Mouse (Mus musculus) limb, embryonic 10.5 days (tissue): ENCODE data around the gene Mybph. TPM values are rescaled to one million over a fixed set of nuclear protein-coding genes. Genes with fewer than 3 reads are reported as not detected.
A peak's percentile ranks its signal among the peaks of the same experiment; 100 is the strongest.

Experiments
- DNase-seq: peaks from one replicate; pipeline ENCODE4 v3.0.0-alpha.2; 2017; ENCODE audit warnings: low spot score
- H3K27ac ChIP-seq: fragments of 300-500 bp; sonication (generic); 2 replicates; pipeline ENCODE4 v1.5.1; 2016; ENCODE audit warnings: mild to moderate bottlenecking
- H3K27me3 ChIP-seq: fragments of 300-500 bp; sonication (generic); 2 replicates; pipeline ENCODE4 v1.6.1; 2016; ENCODE audit warnings: low read depth, mild to moderate bottlenecking; ENCODE audit not compliant: poor library complexity, severe bottlenecking
- H3K36me3 ChIP-seq: fragments of 300-500 bp; sonication (generic); 2 replicates; pipeline ENCODE4 v1.6.1; 2016; ENCODE audit warnings: mild to moderate bottlenecking, moderate library complexity
- H3K4me1 ChIP-seq: fragments of 300-500 bp; sonication (generic); 2 replicates; pipeline ENCODE4 v1.6.1; 2016
- H3K4me3 ChIP-seq: fragments of 300-500 bp; sonication (generic); 2 replicates; pipeline ENCODE4 v1.5.1; 2016; ENCODE audit warnings: mild to moderate bottlenecking, moderate library complexity
- H3K9me3 ChIP-seq: fragments of 300-500 bp; sonication (generic); replicated peaks from 2 replicates; pipeline ENCODE4 v1.6.1; 2016; ENCODE audit warnings: mild to moderate bottlenecking
- WGBS: fragments of 180-500 bp; shearing (Covaris S2); methylation state at CpG from one replicate; pipeline ENCODE4 v1.1.7; 2016; 5-methylcytosine and 5-hydroxymethylcytosine counted together
- polyA plus RNA-seq: library from polyadenylated mRNA; unstranded; fragments of >200 nt; fragmentation: Nextera tagmentation; extraction: Ambion mirVana; gene quantifications from 2 replicates; pipeline ENCODE4 v1.2.1, GENCODE M21; 2016

Mybph gene
- polyA plus RNA-seq, 1 experiment from 2014 or later, result 0.98 TPM

GRCm38 (mm10) chr1:134221172-134221571, 27.9 kb downstream of the Mybph start:
- no peaks in the 10 kb centered on the region for H3K27me3 ChIP-seq
- DNase-seq, result no peak
- H3K4me1 ChIP-seq, result peaks cover 6% of the 10 kb centered on the region; the same call in 1 of the 2 replicates
- H3K27ac ChIP-seq, result no peak overlapping the region
- no peaks in the 10 kb centered on the region for H3K36me3 ChIP-seq
- no peak overlapping the region for H3K4me3 ChIP-seq
- H3K9me3 ChIP-seq, result no peaks in the 10 kb centered on the region
- 92% methylated on average over 1 of the region's 1 CpGs for WGBS

DNA sequence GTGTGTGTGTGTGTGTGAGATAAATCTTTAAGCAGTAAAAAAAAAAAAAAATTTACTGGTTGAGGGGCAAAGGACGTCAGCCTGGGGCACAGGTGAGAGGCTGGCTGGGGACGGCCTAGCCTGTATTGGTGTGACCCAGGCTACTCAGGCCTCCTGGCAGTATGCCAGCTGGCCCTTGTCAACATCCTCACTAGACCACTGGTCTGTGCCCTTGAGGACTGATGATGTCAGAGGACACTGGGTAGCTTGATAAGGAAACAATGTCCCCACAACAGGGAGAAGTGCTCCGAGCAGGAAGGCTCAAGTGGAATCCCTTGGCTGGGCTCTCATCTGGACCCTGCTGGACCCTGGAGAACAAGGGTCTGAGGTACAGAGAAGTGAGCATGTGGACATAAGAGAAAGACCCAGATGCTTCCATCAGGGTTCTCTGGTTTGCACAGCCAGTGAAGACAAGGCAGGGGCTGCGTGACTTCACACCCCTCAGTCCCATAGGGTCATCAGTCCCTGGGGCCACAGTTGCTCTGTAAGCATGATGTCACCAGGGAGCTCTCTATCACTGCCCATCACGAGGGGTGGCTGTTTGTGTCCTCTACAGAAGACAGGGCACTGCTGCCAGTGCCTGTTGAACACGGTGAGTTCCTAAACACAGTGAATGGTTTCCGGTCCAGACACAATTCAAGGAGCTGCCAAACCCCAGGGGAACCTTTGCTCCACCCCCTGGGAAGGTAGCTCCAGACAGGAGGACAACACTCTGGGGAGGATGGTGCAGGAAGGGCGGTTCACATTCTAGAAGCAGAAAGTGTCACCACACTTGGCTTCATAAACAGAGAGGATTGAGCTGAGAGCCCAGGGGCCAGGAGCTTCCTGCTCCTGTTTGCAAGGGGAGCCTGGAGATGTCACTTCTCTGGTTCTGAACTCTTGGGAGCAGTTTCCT, 29.1 kb downstream of the Mybph start:
- WGBS, result 64% methylated on average over 8 of the region's 8 CpGs
- no peaks in the 10 kb centered on the region for H3K9me3 ChIP-seq
- DNase-seq, result no peak

DNA sequence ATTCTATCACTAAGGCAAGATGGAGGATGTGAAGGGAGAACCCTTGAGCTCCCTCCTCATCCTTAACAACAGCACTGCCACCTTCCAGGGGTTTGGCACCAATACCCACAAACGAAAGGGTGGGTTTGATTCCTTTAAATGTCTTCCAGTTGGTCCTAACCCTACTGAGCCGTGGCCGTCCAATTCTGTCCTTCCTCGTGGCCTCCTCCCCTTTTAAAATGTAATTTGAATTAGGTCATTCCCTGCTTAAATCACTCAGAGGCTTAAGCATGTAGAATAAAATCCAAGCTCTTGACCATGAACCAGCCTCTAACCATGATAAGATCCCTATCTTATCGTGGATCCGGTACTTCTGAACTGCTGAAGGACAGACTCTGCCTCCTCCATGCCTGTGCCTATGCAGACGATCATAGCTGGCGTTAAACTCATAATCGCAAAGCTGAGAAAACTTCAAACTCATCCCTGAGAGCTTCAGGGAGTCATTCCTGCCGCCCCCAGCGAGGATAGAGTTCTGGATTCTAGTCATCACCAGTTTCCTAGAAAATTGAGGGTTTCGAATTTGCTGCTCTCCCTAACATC, 31.5 kb downstream of the Mybph start:
- DNase-seq, result no peak
- no peak overlapping the region for H3K27ac ChIP-seq
- no peak overlapping the region for H3K4me3 ChIP-seq
- H3K36me3 ChIP-seq, result no peaks in the 10 kb centered on the region
- no peaks in the 10 kb centered on the region for H3K27me3 ChIP-seq
- no peaks in the 10 kb centered on the region for H3K4me1 ChIP-seq
- no peaks in the 10 kb centered on the region for H3K9me3 ChIP-seq
- 87% methylated on average over 12 of the region's 12 CpGs for WGBS

More for the DNA sequence above, 29.1 kb downstream of the Mybph start:
- Histone ChIP-seq H3K36me3 (no peaks in the 10 kb centered on the region), H3K27ac (no peak overlapping the region), H3K4me3 (no peak overlapping the region), H3K27me3 (no peaks in the 10 kb centered on the region), H3K4me1 (no peaks in the 10 kb centered on the region)

GRCm38 (mm10) chr1:134225375-134225774, 32.1 kb downstream of the Mybph start:
- no peak overlapping the region for H3K4me3 ChIP-seq
- DNase-seq, result no peak
- H3K9me3 ChIP-seq, result no peaks in the 10 kb centered on the region
- no peaks in the 10 kb centered on the region for H3K36me3 ChIP-seq
- H3K4me1 ChIP-seq, result no peaks in the 10 kb centered on the region
- WGBS, result 87% methylated on average over 5 of the region's 5 CpGs
- H3K27me3 ChIP-seq, result no peaks in the 10 kb centered on the region
- H3K27ac ChIP-seq, result no peak overlapping the region

DNA sequence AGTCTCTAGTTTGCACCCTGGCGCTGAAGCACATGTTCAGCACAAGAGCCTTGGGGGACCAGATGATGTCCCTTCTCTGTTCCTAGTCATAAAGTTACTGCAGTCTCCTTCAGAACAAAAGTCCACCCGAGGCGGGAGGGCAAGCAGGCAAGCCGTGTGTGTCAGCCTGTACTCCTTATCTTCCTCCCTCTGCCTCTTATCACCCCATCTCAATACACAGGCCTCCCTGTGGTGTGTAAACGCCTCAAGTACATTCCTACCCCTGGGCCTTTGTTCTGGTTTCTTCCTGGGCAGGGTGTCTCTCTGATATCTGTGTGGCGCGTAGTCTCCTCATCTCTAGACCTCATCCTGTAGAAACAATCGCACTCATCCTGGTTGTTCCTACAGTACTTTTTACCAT, 33.5 kb downstream of the Mybph start:
- WGBS, result 70% methylated on average over 8 of the region's 8 CpGs
- Histone ChIP-seq H3K4me3 (no peak overlapping the region), H3K27ac (no peak overlapping the region), H3K9me3 (no peaks in the 10 kb centered on the region), H3K36me3 (no peaks in the 10 kb centered on the region), H3K4me1 (no peaks in the 10 kb centered on the region), H3K27me3 (peaks cover 3% of the 10 kb centered on the region; the same call in 1 of the 2 replicates)
- DNase-seq, result no peak

DNA sequence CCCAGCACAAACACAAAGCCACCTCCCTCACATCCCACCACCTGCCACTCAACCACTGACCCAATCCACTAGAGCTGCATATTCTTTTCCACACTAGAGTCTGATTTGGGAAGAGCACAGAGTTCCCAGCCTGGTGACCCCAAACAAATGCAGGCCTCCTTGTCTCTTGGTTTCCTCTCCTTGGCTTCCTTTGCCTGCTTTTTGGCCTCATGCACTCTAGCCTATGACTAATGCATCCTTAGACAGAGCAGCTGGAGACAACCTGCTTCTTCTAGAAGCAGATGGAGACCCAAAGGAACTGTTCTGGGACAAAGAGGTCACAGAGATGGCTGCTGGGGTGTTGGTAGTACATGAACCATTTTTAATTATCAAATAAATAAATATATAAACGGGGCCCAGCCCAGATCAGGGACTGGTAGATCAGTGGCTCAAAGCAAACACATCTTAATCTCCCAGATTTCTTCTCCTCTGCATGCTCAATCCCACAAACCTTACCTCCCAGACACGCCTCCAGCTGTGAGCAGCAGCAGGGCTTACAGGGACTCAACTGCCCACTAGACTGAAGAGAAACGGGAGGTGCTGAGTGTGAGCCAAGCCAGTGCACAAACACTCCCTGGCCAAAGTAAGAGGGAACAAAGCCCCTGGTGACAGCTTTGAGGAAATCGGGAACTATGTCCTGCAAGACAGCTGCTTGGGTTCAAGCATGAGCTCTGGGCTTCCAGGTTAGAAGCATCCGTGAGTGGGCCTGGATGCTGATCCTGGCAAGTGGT, 36.7 kb downstream of the Mybph start:
- DNase-seq, result no peak
- peaks cover 17% of the 10 kb centered on the region for H3K4me1 ChIP-seq
- no peaks in the 10 kb centered on the region for H3K36me3 ChIP-seq
- 82% methylated on average over 5 of the region's 5 CpGs for WGBS
- no peak overlapping the region for H3K4me3 ChIP-seq
- H3K27me3 ChIP-seq, result peaks cover 35% of the 10 kb centered on the region
- H3K9me3 ChIP-seq, result no peaks in the 10 kb centered on the region
- H3K27ac ChIP-seq, result no peak overlapping the region

- no peak for DNase-seq
- H3K27me3 ChIP-seq, result peaks cover 42% of the 10 kb centered on the region
- WGBS, result 86% methylated on average over 10 of the region's 10 CpGs
- no peaks in the 10 kb centered on the region for H3K36me3 ChIP-seq
- H3K27ac ChIP-seq, result no peak overlapping the region
- H3K9me3 ChIP-seq, result no peaks in the 10 kb centered on the region
- H3K4me1 ChIP-seq, result peaks cover 24% of the 10 kb centered on the region
- no peak overlapping the region for H3K4me3 ChIP-seq
Measured at GRCm38 (mm10) chr1:134230638-134231228, 37.5 kb downstream of the Mybph start.

DNA sequence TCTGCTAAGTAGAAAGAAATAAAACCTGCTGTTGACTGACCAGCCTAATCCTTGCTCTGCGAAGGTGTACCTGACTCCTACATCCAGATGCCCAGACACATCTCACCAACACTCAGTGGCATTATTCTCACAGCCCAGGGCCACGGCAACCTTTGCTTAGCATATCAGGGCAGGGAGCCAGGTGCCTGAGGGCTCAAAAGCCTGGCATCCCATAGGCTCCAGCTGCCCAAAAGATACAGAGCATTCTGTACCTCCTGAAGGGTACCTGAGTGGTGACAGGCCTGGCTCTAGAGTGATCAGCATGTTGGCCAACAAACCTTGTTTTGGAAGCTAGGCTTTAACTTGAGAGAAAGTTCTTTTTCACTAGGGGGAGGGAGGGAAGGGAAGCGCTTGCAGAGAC, 38.0 kb downstream of the Mybph start:
- Histone ChIP-seq H3K4me1 (peaks cover 30% of the 10 kb centered on the region), H3K27ac (no peak overlapping the region), H3K4me3 (no peak overlapping the region), H3K36me3 (no peaks in the 10 kb centered on the region), H3K9me3 (no peaks in the 10 kb centered on the region), H3K27me3 (peaks cover 48% of the 10 kb centered on the region)
- no peak for DNase-seq
- 84% methylated on average over 3 of the region's 3 CpGs for WGBS

DNA sequence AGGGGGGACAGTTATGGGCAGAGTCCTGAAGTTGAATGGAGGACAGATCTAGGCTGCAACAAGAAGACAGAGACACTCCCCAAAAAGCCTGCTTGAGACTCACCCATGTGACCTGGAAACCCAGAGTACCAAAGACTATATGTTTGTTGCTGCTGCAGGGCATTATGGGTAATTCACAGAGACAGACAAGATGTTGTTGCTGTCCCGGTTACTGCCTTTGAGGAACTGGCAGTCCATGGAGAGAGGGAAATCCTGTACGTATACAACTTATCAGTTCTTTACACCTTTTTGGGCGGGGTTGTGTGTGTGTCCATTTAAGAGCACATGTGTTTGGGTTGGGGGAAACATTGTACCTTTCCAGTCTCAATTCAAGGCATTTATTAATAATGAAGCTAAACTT, 38.4 kb downstream of the Mybph start:
- Histone ChIP-seq H3K9me3 (no peaks in the 10 kb centered on the region), H3K27ac (no peak overlapping the region), H3K27me3 (peaks cover 52% of the 10 kb centered on the region), H3K4me3 (no peak overlapping the region), H3K4me1 (peaks cover 31% of the 10 kb centered on the region), H3K36me3 (no peaks in the 10 kb centered on the region)
- 84% methylated on average over 3 of the region's 3 CpGs for WGBS
- no peak for DNase-seq

DNA sequence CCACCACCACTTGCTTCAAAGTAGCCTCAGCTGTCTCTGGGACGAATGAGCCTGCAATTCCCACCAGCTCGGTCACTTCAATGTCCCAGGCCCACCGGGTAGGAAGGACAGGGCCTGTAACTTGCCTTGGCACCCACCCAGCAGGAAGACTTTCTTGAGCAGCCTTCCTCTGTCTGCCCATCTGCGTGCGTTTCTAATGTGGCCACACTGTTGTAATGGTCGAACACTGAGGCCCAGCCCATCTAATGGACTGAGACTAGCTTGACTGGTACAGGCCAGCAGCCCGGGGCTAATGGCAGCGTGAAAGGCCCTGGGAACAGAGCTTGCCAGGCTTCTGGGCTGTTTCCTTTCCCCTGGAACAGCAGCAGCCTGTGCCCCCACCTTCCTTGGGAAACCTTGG, 39.1 kb downstream of the Mybph start:
- 79% methylated on average over 8 of the region's 8 CpGs for WGBS
- H3K9me3 ChIP-seq, result no peaks in the 10 kb centered on the region
- 0 out of 2 replicates have a peak overlapping the region, but pooled peaks have one; percentile 14 for H3K27ac ChIP-seq

DNA sequence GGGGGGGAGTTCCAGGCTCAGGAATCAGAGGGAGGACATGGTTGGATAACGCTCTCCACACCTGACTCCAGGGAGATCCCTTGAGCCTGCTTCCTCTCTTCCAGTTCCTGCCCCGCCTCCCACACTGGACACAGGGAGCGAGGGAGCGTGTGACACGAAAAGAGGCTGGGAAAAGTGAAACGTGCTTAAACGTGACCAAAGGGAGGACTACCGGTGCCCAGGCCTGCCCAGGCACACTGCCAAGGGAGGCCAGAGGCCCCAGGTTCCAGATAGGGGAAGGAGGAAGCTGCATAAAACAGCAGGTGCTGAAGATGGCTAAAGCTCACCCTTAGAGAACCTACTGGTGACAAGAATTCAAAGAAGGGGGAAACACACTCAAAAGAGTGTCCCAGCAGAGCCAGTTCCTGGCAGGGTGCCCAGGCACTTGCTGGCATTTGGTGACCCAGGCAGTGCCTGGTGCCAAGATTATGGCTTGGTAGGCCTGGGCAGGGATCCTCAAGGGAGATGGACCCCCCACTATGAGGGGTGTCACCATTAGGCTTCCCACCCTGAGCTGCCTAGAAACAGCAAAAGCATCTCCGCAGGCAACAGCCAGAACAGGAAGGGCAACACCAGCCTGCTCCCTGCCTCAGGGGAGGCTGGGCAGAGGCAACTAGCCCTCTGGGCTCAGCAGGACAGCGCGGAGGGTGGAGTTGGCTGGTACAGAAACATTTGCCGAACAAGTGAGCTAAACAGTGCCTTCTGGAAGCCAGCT, 39.7 kb downstream of the Mybph start:
- Histone ChIP-seq H3K27ac (no peak overlapping the region), H3K4me3 (no peak overlapping the region), H3K27me3 (peaks cover 64% of the 10 kb centered on the region), H3K4me1 (peaks cover 31% of the 10 kb centered on the region), H3K36me3 (no peaks in the 10 kb centered on the region), H3K9me3 (no peaks in the 10 kb centered on the region)
- 59% methylated on average over 12 of the region's 12 CpGs for WGBS
- no peak for DNase-seq

More for the DNA sequence above, 39.1 kb downstream of the Mybph start:
- no peaks in the 10 kb centered on the region for H3K36me3 ChIP-seq
- DNase-seq, result no peak
- H3K4me1 ChIP-seq, result peaks cover 31% of the 10 kb centered on the region
- H3K27me3 ChIP-seq, result peaks cover 58% of the 10 kb centered on the region
- no peak overlapping the region for H3K4me3 ChIP-seq
